Mouse (Mus musculus): ENCODE measurements around the gene Cgref1. TPM values are rescaled to one million over a fixed set of nuclear protein-coding genes. Genes with fewer than 3 reads are reported as not detected.

Gene Cgref1
- total RNA-seq, 1 experiment, result 14.7 TPM

DNA sequence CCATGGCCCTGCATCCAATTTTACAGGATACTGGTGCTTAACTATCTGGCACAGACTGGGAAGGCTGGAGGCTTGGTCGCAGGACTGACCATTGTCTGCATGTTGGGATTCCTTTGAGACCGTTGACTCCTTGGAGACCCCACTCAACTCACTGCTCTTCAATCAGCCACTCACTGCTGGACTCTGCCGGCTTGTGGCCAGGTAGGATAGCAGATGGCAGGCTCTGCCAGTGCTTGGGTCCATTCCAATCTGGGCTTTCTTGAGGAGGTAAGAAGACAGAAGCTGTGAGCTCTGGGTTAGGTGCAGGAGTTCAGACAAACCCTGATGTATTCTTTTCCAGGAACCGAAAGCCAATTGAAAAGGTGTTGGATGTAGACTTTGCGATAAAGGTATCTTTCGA is 8.7 kb upstream of the Cgref1 start:
- H3K9me3 ChIP-seq (ENCODE audit: control insufficient read depth, insufficient read depth, low read depth, low read length), result no peaks in the 10 kb centered on the region
- peaks cover 39% of the 10 kb centered on the region for H3K36me3 ChIP-seq (ENCODE audit: control insufficient read depth, insufficient read depth, low read length, poor library complexity, severe bottlenecking)
- H3K4me1 ChIP-seq (ENCODE audit: control insufficient read depth in 2 of 2, insufficient read depth in 2 of 2, low read length in 2 of 2, poor library complexity in 1 of 2), result peaks cover 0 to 3% of the 10 kb centered on the region in 2 experiments; a peak in 2 of 4 replicates
- in situ Hi-C loops (cut with MboI; ENCODE audit: low sequenced_read_pairs in 2 of 2, unreplicated experiment in 2 of 2), result no loop called here
- H3K4me3 ChIP-seq (ENCODE audit: insufficient read depth in 1 of 2, low read depth in 1 of 2, low read length in 2 of 2, poor library complexity in 1 of 2, severe bottlenecking in 1 of 2), result no peak overlapping the region
- no peak overlapping the region for H3K27ac ChIP-seq (ENCODE audit: insufficient read depth, low read depth, low read length, poor library complexity, severe bottlenecking)
- TF ChIP-seq ZNF384 (IDR thresholded peaks at IDR 0.05; ENCODE audit: low read depth, low read length) (no peak), MAFK (IDR thresholded peaks at IDR 0.05; ENCODE audit: insufficient read depth, low read depth, low read length) (no peak), ZC3H11A (IDR thresholded peaks at IDR 0.05; ENCODE audit: borderline replicate concordance, low read depth, low read length) (no peak), CHD2 (IDR thresholded peaks at IDR 0.05; ENCODE audit: low read depth, low read length) (no peak), HCFC1 (IDR thresholded peaks at IDR 0.05; ENCODE audit: borderline replicate concordance, insufficient read depth, low read length) (no peak)
- no peak overlapping the region for H3K9ac ChIP-seq (ENCODE audit: insufficient read depth, low read depth, low read length, poor library complexity, severe bottlenecking)
- no peak for DNase-seq (ENCODE audit: low read depth, low spot score)

DNA sequence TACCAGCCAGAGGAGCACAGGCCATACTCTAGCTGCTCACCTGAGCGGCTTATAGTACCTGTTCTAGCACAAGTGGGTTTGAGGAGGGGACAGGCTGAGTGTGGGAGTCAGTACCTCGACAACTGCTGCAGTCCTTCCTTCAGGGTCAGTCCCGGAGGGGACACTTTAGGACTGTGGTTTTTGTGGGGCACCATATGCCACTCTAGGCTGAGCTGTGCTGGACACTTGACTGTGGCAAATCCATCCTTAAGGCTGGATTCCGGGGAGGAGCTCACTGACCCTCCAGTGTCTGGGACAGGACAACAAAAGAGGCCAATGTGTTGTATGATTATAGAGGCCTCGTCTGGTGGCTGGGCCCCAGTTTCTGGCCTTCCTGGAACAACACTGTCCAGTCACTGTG is 7.2 kb upstream of the Cgref1 start:
- TF ChIP-seq ZC3H11A (IDR thresholded peaks at IDR 0.05; ENCODE audit: borderline replicate concordance, low read depth, low read length) (no peak), HCFC1 (IDR thresholded peaks at IDR 0.05; ENCODE audit: borderline replicate concordance, insufficient read depth, low read length) (no peak), CHD2 (IDR thresholded peaks at IDR 0.05; ENCODE audit: low read depth, low read length) (no peak), MAFK (IDR thresholded peaks at IDR 0.05; ENCODE audit: insufficient read depth, low read depth, low read length) (no peak), ZNF384 (IDR thresholded peaks at IDR 0.05; ENCODE audit: low read depth, low read length) (no peak)
- H3K4me3 ChIP-seq (ENCODE audit: insufficient read depth in 1 of 2, low read depth in 1 of 2, low read length in 2 of 2, poor library complexity in 1 of 2, severe bottlenecking in 1 of 2), result no peak overlapping the region
- H3K9me3 ChIP-seq (ENCODE audit: control insufficient read depth, insufficient read depth, low read depth, low read length), result no peaks in the 10 kb centered on the region
- no peak for DNase-seq (ENCODE audit: low read depth, low spot score)
- no peak overlapping the region for H3K9ac ChIP-seq (ENCODE audit: insufficient read depth, low read depth, low read length, poor library complexity, severe bottlenecking)
- H3K4me1 ChIP-seq (ENCODE audit: control insufficient read depth in 2 of 2, insufficient read depth in 2 of 2, low read length in 2 of 2, poor library complexity in 1 of 2), result peaks cover 0 to 5% of the 10 kb centered on the region in 2 experiments; a peak in 2 of 4 replicates
- peaks cover 29% of the 10 kb centered on the region for H3K36me3 ChIP-seq (ENCODE audit: control insufficient read depth, insufficient read depth, low read length, poor library complexity, severe bottlenecking)
- no peak overlapping the region for H3K27ac ChIP-seq (ENCODE audit: insufficient read depth, low read depth, low read length, poor library complexity, severe bottlenecking)
- in situ Hi-C loops (cut with MboI; ENCODE audit: low sequenced_read_pairs in 2 of 2, unreplicated experiment in 2 of 2), result no loop called here

DNA sequence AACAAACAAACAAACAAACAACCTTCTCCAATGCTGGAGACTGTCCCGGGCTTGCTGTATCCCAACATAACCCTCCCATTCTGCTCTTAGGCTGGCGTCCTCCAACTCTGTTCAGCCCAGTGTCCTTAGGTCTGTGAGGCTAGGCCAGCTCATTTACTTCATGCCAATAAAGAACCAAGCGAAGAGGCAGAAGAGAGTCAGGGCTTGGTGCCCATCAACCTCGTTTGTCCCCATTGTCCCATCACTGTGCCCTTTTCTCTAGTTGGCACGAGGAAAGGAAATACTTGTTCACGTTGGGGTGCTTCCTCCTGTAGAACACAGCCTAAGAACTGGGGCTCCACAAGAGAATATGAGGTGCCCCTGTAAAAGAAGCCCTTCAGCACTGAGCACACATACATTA is 6.3 kb upstream of the Cgref1 start:
- Histone ChIP-seq H3K9ac (ENCODE audit: insufficient read depth, low read depth, low read length, poor library complexity, severe bottlenecking) (no peak overlapping the region), H3K4me3 (ENCODE audit: insufficient read depth in 1 of 2, low read depth in 1 of 2, low read length in 2 of 2, poor library complexity in 1 of 2, severe bottlenecking in 1 of 2) (no peak overlapping the region), H3K36me3 (ENCODE audit: control insufficient read depth, insufficient read depth, low read length, poor library complexity, severe bottlenecking) (peaks cover 29% of the 10 kb centered on the region), H3K27ac (ENCODE audit: insufficient read depth, low read depth, low read length, poor library complexity, severe bottlenecking) (no peak overlapping the region), H3K9me3 (ENCODE audit: control insufficient read depth, insufficient read depth, low read depth, low read length) (no peaks in the 10 kb centered on the region), H3K4me1 (ENCODE audit: control insufficient read depth in 2 of 2, insufficient read depth in 2 of 2, low read length in 2 of 2, poor library complexity in 1 of 2) (peaks cover 0 to 5% of the 10 kb centered on the region in 2 experiments; a peak in 2 of 4 replicates)
- no peak for DNase-seq (ENCODE audit: low read depth, low spot score)
- in situ Hi-C loops (cut with MboI; ENCODE audit: low sequenced_read_pairs in 2 of 2, unreplicated experiment in 2 of 2), result no loop called here
- TF ChIP-seq HCFC1 (IDR thresholded peaks at IDR 0.05; ENCODE audit: borderline replicate concordance, insufficient read depth, low read length) (no peak), ZNF384 (IDR thresholded peaks at IDR 0.05; ENCODE audit: low read depth, low read length) (no peak), CHD2 (IDR thresholded peaks at IDR 0.05; ENCODE audit: low read depth, low read length) (no peak), MAFK (IDR thresholded peaks at IDR 0.05; ENCODE audit: insufficient read depth, low read depth, low read length) (no peak), ZC3H11A (IDR thresholded peaks at IDR 0.05; ENCODE audit: borderline replicate concordance, low read depth, low read length) (no peak)

DNA sequence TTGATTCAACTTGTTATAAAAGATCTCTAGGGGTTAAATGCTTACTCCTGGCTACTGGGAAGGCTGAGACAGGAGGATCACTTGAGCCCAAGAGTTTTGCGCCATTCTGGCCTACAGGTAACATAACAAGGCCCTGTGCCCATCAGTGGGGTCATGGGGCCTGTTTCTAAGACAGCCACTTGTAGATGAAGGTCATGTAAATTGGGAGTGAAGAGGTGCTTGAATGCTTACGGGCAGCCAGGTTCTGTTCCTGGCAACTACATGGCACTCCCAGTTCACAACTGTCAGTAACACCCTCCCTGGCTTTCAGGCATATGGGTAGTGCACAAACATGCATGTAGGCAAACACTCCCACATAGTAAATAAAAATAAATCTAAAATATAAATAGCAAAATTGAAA is 5.5 kb upstream of the Cgref1 start:
- Histone ChIP-seq H3K9me3 (ENCODE audit: control insufficient read depth, insufficient read depth, low read depth, low read length) (no peaks in the 10 kb centered on the region), H3K4me3 (ENCODE audit: insufficient read depth in 1 of 2, low read depth in 1 of 2, low read length in 2 of 2, poor library complexity in 1 of 2, severe bottlenecking in 1 of 2) (0 out of 4 replicates have a peak overlapping the region, but pooled peaks of 1 of the 2 experiments have one; percentile 76), H3K4me1 (ENCODE audit: control insufficient read depth in 2 of 2, insufficient read depth in 2 of 2, low read length in 2 of 2, poor library complexity in 1 of 2) (peaks cover 0 to 5% of the 10 kb centered on the region in 2 experiments; a peak in 2 of 4 replicates), H3K36me3 (ENCODE audit: control insufficient read depth, insufficient read depth, low read length, poor library complexity, severe bottlenecking) (peaks cover 27% of the 10 kb centered on the region), H3K27ac (ENCODE audit: insufficient read depth, low read depth, low read length, poor library complexity, severe bottlenecking) (no peak overlapping the region), H3K9ac (ENCODE audit: insufficient read depth, low read depth, low read length, poor library complexity, severe bottlenecking) (no peak overlapping the region)
- TF ChIP-seq CHD2 (IDR thresholded peaks at IDR 0.05; ENCODE audit: low read depth, low read length) (no peak), ZNF384 (IDR thresholded peaks at IDR 0.05; ENCODE audit: low read depth, low read length) (no peak), HCFC1 (IDR thresholded peaks at IDR 0.05; ENCODE audit: borderline replicate concordance, insufficient read depth, low read length) (no peak), ZC3H11A (IDR thresholded peaks at IDR 0.05; ENCODE audit: borderline replicate concordance, low read depth, low read length) (no peak), MAFK (IDR thresholded peaks at IDR 0.05; ENCODE audit: insufficient read depth, low read depth, low read length) (no peak)
- no peak for DNase-seq (ENCODE audit: low read depth, low spot score)
- in situ Hi-C loops (cut with MboI; ENCODE audit: low sequenced_read_pairs in 2 of 2, unreplicated experiment in 2 of 2), result no loop called here
